Mouse (Mus musculus) lung, embryonic 14.5 days (tissue): ENCODE measurements around the gene Mlxipl. TPM values are rescaled to one million over a fixed set of nuclear protein-coding genes. Genes with fewer than 3 reads are reported as not detected.

Source experiments
- ATAC-seq: fragments of 200-750 bp; cut with Nextera tagmentation; 2 replicates; pipeline ENCODE4 v1.8.0; 2017; ENCODE audit warnings: mild to moderate bottlenecking, moderate TSS enrichment, moderate library complexity; ENCODE audit not compliant: insufficient read depth
- DNase-seq: peaks from one replicate; pipeline ENCODE4 v3.0.0-alpha.2; 2015
- H3K27ac ChIP-seq: fragments of 300-500 bp; sonication (generic); 2 replicates; pipeline ENCODE4 v1.5.1; 2014; ENCODE audit warnings: low read depth, mild to moderate bottlenecking, moderate library complexity
- H3K27me3 ChIP-seq: fragments of 300-500 bp; sonication (generic); 2 replicates; pipeline ENCODE4 v1.6.1; 2014; ENCODE audit warnings: low read length, control low read depth; ENCODE audit not compliant: insufficient read depth
- H3K36me3 ChIP-seq: fragments of 300-500 bp; sonication (generic); 2 replicates; pipeline ENCODE4 v1.6.1; 2014; ENCODE audit warnings: control low read depth; ENCODE audit not compliant: insufficient read depth
- H3K4me1 ChIP-seq: fragments of 300-500 bp; sonication (generic); 2 replicates; pipeline ENCODE4 v1.6.1; 2014; ENCODE audit warnings: antibody characterized with exemption, control low read depth; ENCODE audit not compliant: insufficient read depth
- H3K4me2 ChIP-seq: fragments of 300-500 bp; sonication (generic); 2 replicates; pipeline ENCODE4 v1.6.1; 2014; ENCODE audit warnings: mild to moderate bottlenecking
- H3K4me3 ChIP-seq: fragments of 300-500 bp; sonication (generic); 2 replicates; pipeline ENCODE4 v1.5.1; 2014; ENCODE audit warnings: low read depth, low read length
- H3K9ac ChIP-seq: fragments of 300-500 bp; sonication (generic); 2 replicates; pipeline ENCODE4 v1.6.1; 2014
- H3K9me3 ChIP-seq: fragments of 300-500 bp; sonication (generic); 2 replicates; pipeline ENCODE4 v1.6.1; 2016; ENCODE audit warnings: low read depth, low read length, control low read depth
- CTCF ChIP-seq: IDR thresholded peaks from 2 replicates; pipeline ENCODE4 v1.5.1; 2016; ENCODE audit warnings: antibody characterized with exemption, low read depth
- WGBS: fragments of 180-500 bp; shearing (Covaris S2); extraction: QIAGEN DNeasy Blood & Tissue Kit; methylation state at CpG from one replicate; pipeline ENCODE4 v1.1.7; 2014; 5-methylcytosine and 5-hydroxymethylcytosine counted together
- polyA plus RNA-seq: library from polyadenylated mRNA; unstranded; fragments of >200 nt; fragmentation: Nextera tagmentation; extraction: Ambion mirVana; gene quantifications from 2 replicates; pipeline ENCODE4 v1.2.1, GENCODE M21; 2014

Gene Mlxipl
- polyA plus RNA-seq, 1 experiment from 2014 or later, result 2.1 TPM

DNA sequence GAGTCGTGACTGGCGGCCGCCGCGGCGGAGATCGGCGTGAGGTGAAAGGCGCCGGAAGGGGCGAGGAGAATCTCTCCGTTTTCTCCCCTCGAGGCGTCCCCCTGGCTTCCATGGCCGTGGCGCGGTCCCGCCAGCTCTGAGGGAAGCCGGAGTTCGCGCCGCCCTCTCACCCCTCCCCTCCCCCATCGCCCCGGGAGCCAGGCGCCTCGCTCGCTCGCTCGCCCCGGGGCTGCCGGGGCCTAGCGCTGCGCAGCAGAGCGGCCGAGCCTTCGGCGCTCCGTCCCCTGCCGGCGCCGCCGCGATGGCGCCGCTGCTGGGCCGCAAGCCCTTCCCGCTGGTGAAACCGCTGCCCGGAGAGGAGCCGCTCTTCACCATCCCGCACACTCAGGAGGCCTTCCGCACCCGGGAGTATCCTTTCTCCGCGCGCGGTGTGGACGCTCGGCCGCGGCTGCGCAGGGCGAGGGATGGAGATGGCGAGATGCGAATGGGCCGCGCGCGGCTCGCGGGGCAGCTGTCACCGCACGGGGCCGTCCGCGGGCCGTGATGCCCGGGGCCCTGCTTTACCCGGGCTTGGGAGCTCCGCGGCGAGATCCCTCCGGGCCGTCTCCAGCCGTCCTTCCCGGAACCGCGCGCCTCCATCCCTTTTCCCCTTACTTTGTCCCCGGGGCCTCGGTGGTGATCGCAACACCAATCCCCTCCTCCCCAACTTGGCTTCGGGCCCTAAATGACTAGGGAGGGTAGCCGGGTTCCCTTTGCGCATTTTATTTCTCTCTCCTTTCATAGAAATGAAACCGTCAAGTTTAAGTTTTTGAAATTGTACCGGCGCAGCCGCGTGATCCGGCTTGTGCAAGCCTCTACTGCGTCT is 97.9 kb downstream of the Mlxipl start:
- H3K27ac ChIP-seq, result peak overlapping the region; percentile 98
- H3K9me3 ChIP-seq, result no peaks in the 10 kb centered on the region
- ATAC-seq, result peak; percentile 66
- under 1% methylated on average over 101 of the region's 102 CpGs for WGBS
- H3K4me2 ChIP-seq, result peak overlapping the region; percentile 84
- peaks cover 29% of the 10 kb centered on the region for H3K36me3 ChIP-seq
- no peaks in the 10 kb centered on the region for H3K27me3 ChIP-seq
- TF ChIP-seq CTCF, result no peak
- peak; percentile 62 for DNase-seq
- H3K4me1 ChIP-seq, result peaks cover 9% of the 10 kb centered on the region
- peak overlapping the region; percentile 98 for H3K9ac ChIP-seq
- peak overlapping the region; percentile 100 for H3K4me3 ChIP-seq

Other genes with a start within 250 kb of the Mlxipl start
- not detected in 2 replicates for gene Tmem270, start 183.2 kb upstream of the Mlxipl start, polyA plus RNA-seq
- gene Cldn13, start 174.4 kb upstream of the Mlxipl start, polyA plus RNA-seq, result 0.39 TPM in 1 of 2 replicates, not detected in the other
- 23.0 and 23.9 TPM in 2 replicates for gene Mettl27, start 157.5 kb upstream of the Mlxipl start, polyA plus RNA-seq
- 41.9 and 42.4 TPM in 2 replicates for gene Cldn4, start 143.0 kb upstream of the Mlxipl start, polyA plus RNA-seq
- 137 and 139 TPM in 2 replicates for gene Cldn3, start 103.7 kb upstream of the Mlxipl start, polyA plus RNA-seq
- gene Abhd11, start 80.7 kb upstream of the Mlxipl start, polyA plus RNA-seq, result 60.0 and 71.0 TPM in 2 replicates
- 13.2 and 14.5 TPM in 2 replicates for gene Stx1a, start 66.4 kb upstream of the Mlxipl start, polyA plus RNA-seq
- 31.9 and 33.2 TPM in 2 replicates for gene Dnajc30, start 25.7 kb upstream of the Mlxipl start, polyA plus RNA-seq
- gene Bud23, start 24.9 kb upstream of the Mlxipl start, polyA plus RNA-seq, result 102 and 116 TPM in 2 replicates
- 5.6 and 7.1 TPM in 2 replicates for gene Vps37d, start 11.6 kb upstream of the Mlxipl start, polyA plus RNA-seq
- gene Tbl2, start 59.8 kb downstream of the Mlxipl start, polyA plus RNA-seq, result 22.5 and 25.8 TPM in 2 replicates
- 50.2 and 52.0 TPM in 2 replicates for gene Bcl7b, start 78.4 kb downstream of the Mlxipl start, polyA plus RNA-seq
- gene Baz1b, start 97.4 kb downstream of the Mlxipl start, polyA plus RNA-seq, result 68.9 and 70.9 TPM in 2 replicates
- 0.43 and 0.65 TPM in 2 replicates for gene Fzd9, start 161.3 kb downstream of the Mlxipl start, polyA plus RNA-seq